Mouse (Mus musculus) kidney, adult 2 months (tissue): Measurements from ENCODE around the gene Steap1.

Experiments
- CTCF ChIP-seq: fragments of 200-500 bp; conservative IDR thresholded peaks from 2 replicates; pipeline ENCODE4 v1.5.1; 2011; ENCODE audit warnings: low read depth, mild to moderate bottlenecking, control low read depth, low read length, moderate library complexity, mixed read lengths; ENCODE audit not compliant: insufficient read depth, insufficient read length
- POLR2A ChIP-seq: fragments of 200-500 bp; IDR thresholded peaks from one replicate; pipeline ENCODE4 v1.6.1; 2011; ENCODE audit warnings: low read depth, low read length, control low read depth

DNA sequence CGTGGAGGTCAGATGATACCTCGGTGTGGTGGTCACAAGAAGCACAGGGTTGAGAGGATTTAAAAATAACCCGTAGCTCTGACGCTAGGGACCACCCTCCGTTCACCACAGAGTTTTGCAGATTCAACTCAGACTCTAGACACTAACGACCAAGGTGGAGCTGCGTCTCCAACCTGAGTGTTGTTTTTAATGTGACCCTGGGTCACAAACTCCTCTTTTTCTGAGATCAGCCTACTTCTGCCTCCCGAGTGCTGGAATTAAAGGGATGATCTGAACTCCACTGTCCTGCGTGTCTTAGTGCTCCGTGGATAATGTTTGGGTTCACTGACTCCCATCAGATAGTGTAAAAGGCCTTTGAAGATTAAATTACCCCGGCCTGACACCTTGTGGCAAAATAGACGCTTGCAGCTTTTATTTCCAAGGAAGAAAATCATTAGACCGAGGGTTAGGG, 671 bp upstream of the Steap1 start:
- TF ChIP-seq POLR2A: no peak
- 0 out of 2 replicates have a peak, but pooled peaks have one; percentile 18 for TF ChIP-seq CTCF
